Mouse (Mus musculus) gastrocnemius, postnatal 36 days (tissue): ENCODE measurements at regions not wholly inside any gene's neighbourhood (a gene's known extent, or its start where the extent isn't known, plus 50 kb on each side); places are given as distances from the start of the nearest gene placed in this dataset.
"Not testable (repeated sequence)": the region's sequence is repeated elsewhere in the genome, so short reads cannot be mapped to it uniquely, and the experiment has no call there.

Source experiments
- DNase-seq, 2 experiments: peaks; one replicate each; pipeline ENCODE4 v3.0.0; 2022
- intact Hi-C: fragments of 180-260 bp; cut with DNase I; formaldehyde crosslinking; loops from one replicate; pipeline ENCODE4 v1.15.1; 2025

GRCm38 (mm10) chr2:84042793-84043192 lies 52.4 kb downstream of the Gm13691 start:
- no peak for DNase-seq
- intact Hi-C loops: no loop called here

GRCm38 (mm10) chr2:84048398-84049140 lies 58.2 kb downstream of the Gm13691 start:
- intact Hi-C loops: no loop called here
- no peak for DNase-seq

GRCm38 (mm10) chr2:84051883-84052331 lies 61.6 kb downstream of the Gm13691 start:
- intact Hi-C loops: no loop called here
- DNase-seq: no peak

- intact Hi-C loops: no loop called here
These were observed 68.9 kb downstream of the Gm13691 start for GRCm38 (mm10) chr2:84059246-84059645.

GRCm38 (mm10) chr2:84061221-84061620 lies 70.9 kb downstream of the Gm13691 start:
- DNase-seq: no peak
- intact Hi-C loops: no loop called here

More at GRCm38 (mm10) chr2:84059246-84059645, 68.9 kb downstream of the Gm13691 start:
- DNase-seq: no peak

- intact Hi-C loops: no loop called here
- DNase-seq: no peak
These were observed 74.0 kb downstream of the Gm13691 start for GRCm38 (mm10) chr2:84064371-84064770.

GRCm38 (mm10) chr2:84065061-84065460 lies 74.7 kb downstream of the Gm13691 start:
- no peak for DNase-seq
- intact Hi-C loops: no loop called here

- intact Hi-C loops: no loop called here
- DNase-seq: no peak
These were observed 75.4 kb downstream of the Gm13691 start for GRCm38 (mm10) chr2:84065749-84066148.

- DNase-seq: no peak
- intact Hi-C loops: no loop called here
These were observed 75.9 kb downstream of the Gm13691 start for GRCm38 (mm10) chr2:84066151-84066693.

- intact Hi-C loops: no loop called here
- no peak for DNase-seq
These were observed 76.6 kb downstream of the Gm13691 start for GRCm38 (mm10) chr2:84066785-84067526.

- no peak for DNase-seq
- intact Hi-C loops: no loop called here
These were observed 78.3 kb downstream of the Gm13691 start for GRCm38 (mm10) chr2:84068617-84069016.

- DNase-seq, intact Hi-C loops: not testable (repeated sequence)
These were observed 79.1 kb downstream of the Gm13691 start for GRCm38 (mm10) chr2:84069411-84069810.

GRCm38 (mm10) chr2:84072881-84073583 lies 82.7 kb downstream of the Gm13691 start:
- no peak for DNase-seq
- intact Hi-C loops: no loop called here

- intact Hi-C loops: no loop called here
These were observed 85.6 kb downstream of the Gm13691 start for GRCm38 (mm10) chr2:84075944-84076343.

GRCm38 (mm10) chr2:84079284-84079683 lies 88.9 kb downstream of the Gm13691 start:
- DNase-seq: no peak

More at GRCm38 (mm10) chr2:84075944-84076343, 85.6 kb downstream of the Gm13691 start:
- no peak for DNase-seq

GRCm38 (mm10) chr2:84080228-84080627 lies 89.9 kb downstream of the Gm13691 start:
- DNase-seq: no peak
- intact Hi-C loops: no loop called here

More at GRCm38 (mm10) chr2:84079284-84079683, 88.9 kb downstream of the Gm13691 start:
- intact Hi-C loops: no loop called here

- intact Hi-C loops: no loop called here
- no peak for DNase-seq
These were observed 104.4 kb downstream of the Gm13691 start for GRCm38 (mm10) chr2:84094751-84095150.

- no peak for DNase-seq
These were observed 108.4 kb downstream of the Gm13691 start for GRCm38 (mm10) chr2:84098746-84099145.

GRCm38 (mm10) chr2:84113562-84113961 lies 123.2 kb downstream of the Gm13691 start:
- no peak for DNase-seq
- intact Hi-C loops: no loop called here

More at GRCm38 (mm10) chr2:84098746-84099145, 108.4 kb downstream of the Gm13691 start:
- intact Hi-C loops: no loop called here

- DNase-seq: no peak
- intact Hi-C loops: no loop called here
These were observed 129.5 kb downstream of the Gm13691 start for GRCm38 (mm10) chr2:84119839-84120238.

- DNase-seq: no peak
- intact Hi-C loops: no loop called here
These were observed 137.2 kb downstream of the Gm13691 start for GRCm38 (mm10) chr2:84127586-84127985.
